Mouse (Mus musculus) ES-E14 (cell line): ENCODE measurements at regions not wholly inside any gene's neighbourhood (a gene's known extent, or its start where the extent isn't known, plus 50 kb on each side); places are given as distances from the start of the nearest gene placed in this dataset.

ENCODE experiments used
- DNase-seq: peaks from one replicate; pipeline ENCODE4 v3.0.0-alpha.2; 2013; ENCODE audit warnings: low read depth, low spot score
- H3K27ac ChIP-seq: 2 replicates; pipeline ENCODE4 v1.5.1; 2012; ENCODE audit warnings: low read depth, mild to moderate bottlenecking, low read length, moderate library complexity, mixed read lengths; ENCODE audit not compliant: poor library complexity, insufficient read depth, severe bottlenecking
- H3K36me3 ChIP-seq: 2 replicates; pipeline ENCODE4 v1.6.1; 2012; ENCODE audit warnings: mild to moderate bottlenecking, low read length, moderate library complexity, mixed read lengths; ENCODE audit not compliant: control insufficient read depth, poor library complexity, insufficient read depth, severe bottlenecking
- H3K4me1 ChIP-seq, 2 experiments: fragments of 150-350 bp in 1 of 2; sonication (generic) in 1 of 2; 2 replicates each; pipeline ENCODE4 v1.6.1; 2012; ENCODE audit warnings: low read length in 2 of 2, mild to moderate bottlenecking in 1 of 2, mixed read lengths in 1 of 2; ENCODE audit not compliant: control insufficient read depth in 2 of 2, insufficient read depth in 2 of 2, poor library complexity in 1 of 2
- H3K4me3 ChIP-seq, 2 experiments: fragments of 150-350 bp in 1 of 2; sonication (generic) in 1 of 2; 2 replicates each; pipeline ENCODE4 v1.5.1; 2012; ENCODE audit warnings: low read length in 2 of 2, low read depth in 1 of 2, mild to moderate bottlenecking in 1 of 2, mixed read lengths in 1 of 2; ENCODE audit not compliant: insufficient read depth in 1 of 2, poor library complexity in 1 of 2, severe bottlenecking in 1 of 2
- H3K9ac ChIP-seq: 2 replicates; pipeline ENCODE4 v1.6.1; 2012; ENCODE audit warnings: low read depth, mild to moderate bottlenecking, low read length, mixed read lengths; ENCODE audit not compliant: poor library complexity, insufficient read depth, severe bottlenecking
- H3K9me3 ChIP-seq: fragments of 150-350 bp; sonication (generic); 2 replicates; pipeline ENCODE4 v1.6.1; 2012; ENCODE audit warnings: low read depth, mild to moderate bottlenecking, low read length; ENCODE audit not compliant: control insufficient read depth, insufficient read depth
- CHD2 ChIP-seq: IDR thresholded peaks from 2 replicates; pipeline ENCODE4 v1.6.1; 2014; ENCODE audit warnings: mild to moderate bottlenecking, low read depth, low read length, inconsistent platforms
- HCFC1 ChIP-seq: IDR thresholded peaks from 2 replicates; pipeline ENCODE4 v1.6.1; 2012; ENCODE audit warnings: low read length, inconsistent platforms, borderline replicate concordance; ENCODE audit not compliant: insufficient read depth
- MAFK ChIP-seq: IDR thresholded peaks from 2 replicates; pipeline ENCODE4 v1.6.1; 2014; ENCODE audit warnings: mild to moderate bottlenecking, low read depth, low read length, inconsistent platforms; ENCODE audit not compliant: insufficient read depth
- ZC3H11A ChIP-seq: IDR thresholded peaks from 2 replicates; pipeline ENCODE4 v1.6.1; 2012; ENCODE audit warnings: low read depth, mild to moderate bottlenecking, inconsistent platforms, low read length, borderline replicate concordance
- ZNF384 ChIP-seq: IDR thresholded peaks from 2 replicates; pipeline ENCODE4 v1.6.1; 2012; ENCODE audit warnings: low read depth, low read length, inconsistent platforms
- in situ Hi-C, 2 experiments: fragments of 600-800 bp; cut with MboI; formaldehyde crosslinking; loops; one replicate each; pipeline ENCODE4 v1.15.1; 2025; ENCODE audit warnings: low sequenced_read_pairs in 2 of 2, inconsistent platforms in 1 of 2; ENCODE audit not compliant: unreplicated experiment in 2 of 2

DNA sequence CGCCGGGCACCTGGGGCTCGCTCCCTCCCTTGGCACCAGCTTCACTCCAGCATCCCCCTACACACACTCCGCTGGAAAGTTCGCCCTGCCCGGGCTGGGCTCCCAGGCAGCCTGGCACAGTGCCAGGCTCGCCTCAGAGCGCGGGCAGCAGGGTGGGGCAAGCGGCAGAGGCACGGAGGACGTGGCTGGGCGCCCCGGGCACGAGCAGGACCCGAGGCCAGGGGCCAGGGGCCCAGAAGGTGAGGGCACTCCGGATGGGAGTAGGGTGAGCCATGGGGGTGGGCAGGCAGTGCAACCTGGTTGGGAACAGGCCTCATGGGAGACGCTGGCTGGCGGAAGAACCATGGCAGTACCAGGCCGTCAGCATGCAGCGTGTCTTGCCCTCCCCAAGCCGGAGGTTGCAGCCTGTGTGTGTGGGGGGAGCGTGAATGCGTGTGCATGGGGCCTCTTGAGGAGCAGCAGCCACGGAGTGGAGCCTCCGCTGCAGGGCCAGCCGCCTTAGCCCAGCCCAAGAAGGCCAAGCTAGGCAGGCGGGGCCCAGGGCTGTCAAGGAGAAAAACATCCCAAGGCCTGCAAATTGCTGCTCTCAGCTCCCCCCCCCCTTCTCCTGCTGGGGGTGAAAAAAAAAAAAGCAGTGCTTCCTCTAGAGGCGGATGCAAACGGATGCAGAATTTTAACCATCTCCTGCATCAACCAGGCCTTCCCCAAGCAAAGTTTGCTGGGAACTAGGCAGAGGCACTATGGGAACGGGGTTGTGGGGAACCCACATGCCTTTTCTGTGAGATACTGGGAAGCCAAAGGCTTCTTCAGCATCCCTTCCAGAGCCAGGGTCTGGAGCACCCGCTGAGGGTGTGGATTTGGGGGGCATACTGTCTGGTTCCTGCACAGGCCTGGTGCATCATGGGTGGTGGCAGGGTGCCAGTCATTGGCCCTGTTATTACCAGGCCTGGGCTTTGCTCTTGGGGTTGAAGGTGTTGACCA, 71.4 kb upstream of the Wnt7b start:
- TF ChIP-seq ZNF384 (peak; percentile 93), HCFC1 (no peak)
- H3K36me3 ChIP-seq, result no peaks in the 10 kb centered on the region
- H3K4me1 ChIP-seq, result peaks cover 0 to 8% of the 10 kb centered on the region in 2 experiments; a peak in 1 of 4 replicates
- H3K9me3 ChIP-seq, result no peaks in the 10 kb centered on the region
- in situ Hi-C loops, result no loop called here
- no peak overlapping the region for H3K27ac ChIP-seq
- peak overlapping the region; percentile 62 for H3K9ac ChIP-seq
- DNase-seq, result no peak
- H3K4me3 ChIP-seq, result peak overlapping the region; percentile 56 to 63; a peak in 3 of 4 replicates

DNA sequence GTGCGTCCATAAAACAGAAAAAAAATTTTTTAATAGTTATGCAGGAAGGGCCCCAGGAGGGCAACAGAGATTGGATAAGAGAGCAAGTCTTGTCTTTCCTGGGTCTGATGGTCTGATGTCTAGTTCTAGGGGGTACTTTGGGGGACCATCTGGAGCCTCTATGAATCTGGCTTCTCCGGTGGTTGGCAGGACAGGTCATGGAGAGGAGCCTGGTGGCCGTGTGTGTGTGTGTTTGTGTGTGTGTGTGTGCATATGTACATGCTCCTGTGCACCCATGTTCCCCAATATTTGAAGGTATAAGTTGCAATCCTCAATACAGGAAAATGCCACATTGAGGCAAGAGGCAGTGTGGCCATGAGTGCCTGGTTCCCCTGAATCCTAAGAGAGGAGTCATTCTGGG, 72.5 kb upstream of the Wnt7b start:
- peaks cover 0 to 8% of the 10 kb centered on the region in 2 experiments; a peak in 1 of 4 replicates for H3K4me1 ChIP-seq
- no peak overlapping the region for H3K27ac ChIP-seq
- TF ChIP-seq MAFK, result no peak
- TF ChIP-seq CHD2, result no peak
- no peak for TF ChIP-seq HCFC1
- no peak for TF ChIP-seq ZC3H11A
- H3K9ac ChIP-seq, result no peak overlapping the region
- no peak overlapping the region for H3K4me3 ChIP-seq
- in situ Hi-C loops, result no loop called here
- DNase-seq, result no peak
- no peaks in the 10 kb centered on the region for H3K9me3 ChIP-seq
- H3K36me3 ChIP-seq, result no peaks in the 10 kb centered on the region

DNA sequence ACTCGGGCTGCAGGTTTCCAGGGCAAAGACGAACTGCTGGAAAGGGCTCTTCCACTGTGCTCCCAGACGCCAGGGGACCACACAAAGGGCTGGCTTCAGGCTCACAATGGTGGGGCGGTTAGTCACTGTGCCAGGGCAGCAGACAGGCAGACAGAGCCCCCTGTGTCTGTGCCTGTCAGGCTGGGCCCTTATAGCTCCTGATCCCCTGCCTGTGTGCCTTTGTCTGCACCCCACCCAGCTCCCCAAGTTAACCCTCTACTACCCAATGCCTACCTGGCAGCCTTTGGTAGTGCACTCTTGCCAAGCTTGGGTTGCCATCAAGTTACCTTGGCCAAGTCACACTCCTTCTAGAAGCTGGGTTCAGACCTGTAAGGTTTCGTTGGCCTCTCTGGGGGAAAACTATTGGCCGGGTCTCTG, 73.5 kb upstream of the Wnt7b start:
- no peak overlapping the region for H3K27ac ChIP-seq
- TF ChIP-seq CHD2 (no peak), MAFK (no peak), ZNF384 (no peak), ZC3H11A (no peak), HCFC1 (no peak)

DNA sequence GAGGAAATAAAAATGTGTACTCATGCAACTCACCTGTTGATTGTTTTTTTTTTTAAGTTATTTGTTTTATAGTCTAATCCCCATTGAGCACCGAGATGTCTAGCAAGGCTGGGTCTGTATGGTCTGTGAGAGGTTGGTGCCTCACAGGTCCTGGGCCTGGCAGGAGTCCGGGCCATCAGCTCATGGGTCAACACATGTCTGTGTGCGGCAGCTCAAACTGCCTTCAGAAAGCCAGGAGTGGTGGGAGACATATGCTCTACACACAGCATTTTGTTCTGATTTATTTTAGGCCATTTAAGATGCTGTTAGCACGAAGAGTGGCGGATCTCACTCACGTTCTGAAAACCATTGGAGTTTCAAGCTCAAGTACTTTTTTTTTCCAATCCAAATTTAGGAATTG, 74.6 kb upstream of the Wnt7b start:
- no peak for TF ChIP-seq CHD2
- no peak for TF ChIP-seq MAFK
- no peak for TF ChIP-seq ZNF384
- TF ChIP-seq ZC3H11A, result no peak
- no peak for TF ChIP-seq HCFC1
- Histone ChIP-seq H3K27ac (no peak overlapping the region), H3K36me3 (no peaks in the 10 kb centered on the region), H3K4me1 (peaks cover 0 to 8% of the 10 kb centered on the region in 2 experiments; a peak in 1 of 4 replicates), H3K9ac (no peak overlapping the region), H3K9me3 (no peaks in the 10 kb centered on the region), H3K4me3 (no peak overlapping the region)
- in situ Hi-C loops, result no loop called here
- no peak for DNase-seq

More for the DNA sequence above, 73.5 kb upstream of the Wnt7b start:
- H3K36me3 ChIP-seq, result no peaks in the 10 kb centered on the region
- peaks cover 0 to 8% of the 10 kb centered on the region in 2 experiments; a peak in 1 of 4 replicates for H3K4me1 ChIP-seq
- no peak for DNase-seq
- H3K9me3 ChIP-seq, result no peaks in the 10 kb centered on the region
- H3K9ac ChIP-seq, result no peak overlapping the region
- in situ Hi-C loops, result no loop called here
- no peak overlapping the region for H3K4me3 ChIP-seq

DNA sequence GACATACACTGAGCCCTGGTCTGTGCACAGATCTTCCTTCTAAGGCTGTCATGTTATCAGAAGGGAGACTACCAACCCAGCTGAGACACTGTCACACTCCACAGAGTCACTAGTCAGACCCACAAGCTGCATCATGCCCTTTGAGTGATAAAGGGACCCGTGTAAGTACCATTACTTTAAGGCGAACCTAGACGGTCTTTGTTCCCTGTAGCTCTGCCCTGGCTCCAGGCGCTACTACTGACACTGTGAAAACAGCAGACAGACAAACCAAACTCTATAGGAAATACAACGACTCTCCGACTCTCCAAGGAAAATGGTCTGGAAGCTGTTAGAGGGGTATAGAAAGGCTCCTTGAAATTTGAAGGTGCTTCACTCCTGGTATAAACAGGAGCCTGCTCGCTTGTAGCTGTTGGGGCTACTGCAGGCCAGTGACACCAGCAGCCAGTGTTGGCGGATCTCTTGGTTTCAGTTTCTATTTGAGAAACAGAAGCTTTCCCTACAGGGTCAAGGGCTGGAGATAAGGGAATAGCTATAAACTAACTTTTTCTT, 75.2 kb upstream of the Wnt7b start:
- Histone ChIP-seq H3K4me1 (peaks cover 0 to 8% of the 10 kb centered on the region in 2 experiments; a peak in 1 of 4 replicates), H3K9ac (no peak overlapping the region), H3K4me3 (no peak overlapping the region), H3K36me3 (no peaks in the 10 kb centered on the region), H3K27ac (no peak overlapping the region), H3K9me3 (no peaks in the 10 kb centered on the region)
- no peak for DNase-seq
- in situ Hi-C loops, result no loop called here
- TF ChIP-seq CHD2 (no peak), ZNF384 (no peak), MAFK (no peak), HCFC1 (no peak), ZC3H11A (no peak)
